8 mouse cellular contexts compared by ENCODE assay signal in genomic region chr10:76468203-76469162, GRCm38 (mm10). TPM values are rescaled to one million over a fixed set of nuclear protein-coding genes. Genes with fewer than 3 reads are reported as not detected.
DNase-seq lines count a peak whose midpoint lies in the region; ATAC-seq and TF ChIP-seq lines count a peak whose summit lies in the region.

Gene Mcm3ap, plus strand, starts transcription at chr10:76468927.
Gene Ybey, minus strand, starts transcription at chr10:76469114.

- H3K36me3 ChIP-seq in forebrain, embryonic 15.5 days = peaks cover 30% of the 10 kb centered on the region

- no peaks in the 10 kb centered on the region for H3K9me3 ChIP-seq in forebrain, embryonic 15.5 days

- peak; percentile 94 for DNase-seq in ES-CJ7 (ENCODE audit: low read depth, low spot score)
- DNase-seq in cerebellum, adult 11 months = peak; percentile 85
- peak; percentile 75 for DNase-seq in heart, postnatal 25 days (ENCODE audit: low spot score)
- DNase-seq in layer of hippocampus, adult 18-20 months (ENCODE audit: low spot score in 2 of 2) = peak; percentile 85 to 92
- DNase-seq in lung, adult 2 months = peak; percentile 86
- peak; percentile 67 to 70 for DNase-seq in thymus, adult 18-20 months

- intact Hi-C loops in heart, postnatal 25 days (cut with DNase I) = no loop called here

- H3K4me3 ChIP-seq in forebrain, embryonic 15.5 days = peak within 1 kb of the TSS; percentile 69
- H3K4me3 ChIP-seq in lung, adult 2 months (replicated peaks; ENCODE audit: extremely low read depth, low read depth, low read length) = peak within 1 kb of the TSS; percentile 81

- peaks cover 28% of the 10 kb centered on the region for H3K4me1 ChIP-seq in forebrain, embryonic 15.5 days
- peaks cover 4% of the 10 kb centered on the region; the same call in 1 of the 2 replicates for H3K4me1 ChIP-seq in lung, adult 2 months (ENCODE audit: control insufficient read depth, insufficient read depth, low read length)

- H3K27me3 ChIP-seq in forebrain, embryonic 15.5 days = no peaks in the 10 kb centered on the region

- ATAC-seq in forebrain, embryonic 15.5 days (replicated peaks) = peak; percentile 99
- peak; percentile 96 for ATAC-seq in neutrophil, adult 5-6 weeks (ENCODE audit: extremely low read depth, insufficient number of reproducible peaks, low FRiP score, poor library complexity, severe bottlenecking)

- peak within 1 kb of the TSS; percentile 87 for H3K27ac ChIP-seq in forebrain, embryonic 15.5 days (replicated peaks)

- TF ChIP-seq CTCF in lung, adult 2 months (IDR thresholded peaks at IDR 0.05; ENCODE audit: insufficient read depth, low read length) = no peak

- WGBS in forebrain, embryonic 15.5 days = 1% methylated on average over 55 of the region's 55 CpGs
- WGBS in lung, adult 2 months = under 1% methylated on average over 55 of the region's 55 CpGs

- H3K9ac ChIP-seq in forebrain, embryonic 15.5 days (replicated peaks) = peak within 1 kb of the TSS; percentile 86

- H3K4me2 ChIP-seq in forebrain, embryonic 15.5 days (replicated peaks) = peak within 1 kb of the TSS; percentile 58

- peak; percentile 67 for TF ChIP-seq POLR2A in lung, adult 2 months (IDR thresholded peaks at IDR 0.05; ENCODE audit: borderline replicate concordance, extremely low read depth, low read depth, low read length)

RNA-seq across cellular contexts. Expression of gene Mcm3ap, which starts in this region (rescaled TPM):
- 67.5 and 72.5 TPM in 2 replicates for polyA plus RNA-seq in forebrain, embryonic 15.5 days (2015; fragmentation: Nextera tagmentation; extraction: Ambion mirVana)
- 10 to 100 TPM; 22.8 to 27.1 TPM for total RNA-seq in heart, postnatal 25 days (2021)
- 10 to 100 TPM; 57.1 to 58.0 TPM for total RNA-seq in layer of hippocampus, adult 18-20 months (2021)
- 17.6 and 21.0 TPM in 2 replicates for polyA plus RNA-seq in lung, adult 2 months (2012; rRNA removed)
- 76.0 and 89.6 TPM in 2 replicates for total RNA-seq in neutrophil, adult 5-6 weeks (2017)

RNA-seq across cellular contexts. Expression of gene Ybey, which starts in this region (rescaled TPM):
- polyA plus RNA-seq in forebrain, embryonic 15.5 days (2015; fragmentation: Nextera tagmentation; extraction: Ambion mirVana) = 6.7 and 7.1 TPM in 2 replicates
- 1 to 10 TPM; 3.5 to 4.2 TPM for total RNA-seq in heart, postnatal 25 days (2021)
- 1 to 10 TPM; 4.7 to 4.8 TPM for total RNA-seq in layer of hippocampus, adult 18-20 months (2021)
- 2.0 and 2.5 TPM in 2 replicates for polyA plus RNA-seq in lung, adult 2 months (2012; rRNA removed)
- 2.4 and 3.8 TPM in 2 replicates for total RNA-seq in neutrophil, adult 5-6 weeks (2017)

Comparison
In these comparisons a context has a peak if more than half of its experiments do, and no peak if none do; other contexts are left out.
1. Peak in every context shown above with its lines: DNase-seq, ATAC-seq, H3K4me3 ChIP-seq and H3K27ac ChIP-seq.